In genomic region chr12:12676676-12677075, GRCm38 (mm10) we compare ENCODE assay signal across 9 mouse cellular contexts.
A peak's percentile ranks its signal among the peaks of the same experiment; 100 is the strongest.
DNase-seq lines count a peak whose midpoint lies in the region; ATAC-seq lines count a peak whose summit lies in the region.
"Had no signal": no experiment of that assay in that cellular context is flagged by ENCODE, and none has a peak within 500 bp of the region (broad histone marks: within the 10 kb centered on the region; RNA-seq: fewer than 3 reads in every experiment).

No protein-coding gene starts in this region.

- H3K4me1 ChIP-seq in neural tube, embryonic 13.5 days (replicated peaks) = peaks cover 44% of the 10 kb centered on the region
- peaks cover 20% of the 10 kb centered on the region for H3K4me1 ChIP-seq in forebrain, embryonic 11.5 days (replicated peaks; ENCODE audit: control insufficient read depth, insufficient read depth, low read length)

- no peak overlapping the region for H3K4me2 ChIP-seq in neural tube, embryonic 13.5 days
- H3K4me2 ChIP-seq in forebrain, embryonic 11.5 days (ENCODE audit: low read depth, low read length, severe bottlenecking) = no peak overlapping the region

- peak; percentile 37; the same call in 1 of the 2 replicates for ATAC-seq in neural tube, embryonic 13.5 days (ENCODE audit: low read depth)
- ATAC-seq in forebrain, embryonic 11.5 days (replicated peaks; ENCODE audit: low FRiP score) = no peak

- 51% methylated on average over 9 of the region's 9 CpGs for WGBS in neural tube, embryonic 13.5 days
- 20% methylated on average over 9 of the region's 9 CpGs for WGBS in forebrain, embryonic 11.5 days

- no peaks in the 10 kb centered on the region for H3K36me3 ChIP-seq in neural tube, embryonic 13.5 days
- H3K36me3 ChIP-seq in forebrain, embryonic 11.5 days (ENCODE audit: control insufficient read depth, insufficient read depth, low read length) = no peaks in the 10 kb centered on the region

- no peaks in the 10 kb centered on the region for H3K27me3 ChIP-seq in neural tube, embryonic 13.5 days
- no peaks in the 10 kb centered on the region for H3K27me3 ChIP-seq in forebrain, embryonic 11.5 days (ENCODE audit: control insufficient read depth, insufficient read depth, low read length)

- no peak overlapping the region for H3K9ac ChIP-seq in neural tube, embryonic 13.5 days
- H3K9ac ChIP-seq in forebrain, embryonic 11.5 days (ENCODE audit: low read length) = 0 out of 2 replicates have a peak overlapping the region, but pooled peaks have one; percentile 6

- DNase-seq in neural tube, embryonic 10.5 days (ENCODE audit: extremely low spot score, low spot score) = no peak
- no peak for DNase-seq in forebrain, embryonic 11.5 days (ENCODE audit: low spot score)
- DNase-seq in heart, postnatal 4 days = peak; percentile 72
- DNase-seq in lung, adult 18-20 months = peak; percentile 9 to 17
- peak; percentile 26 to 34 for DNase-seq in right cerebral cortex, adult 2 months (ENCODE audit: low spot score in 2 of 2)
- DNase-seq in c-Kit-positive CD71-positive TER-119-positive erythroid progenitor cells, embryonic 14.5 days (ENCODE audit: low spot score) = no peak
- DNase-seq in yolk sac, embryonic 10.5 days (ENCODE audit: low spot score) = no peak

- no peaks in the 10 kb centered on the region for H3K9me3 ChIP-seq in neural tube, embryonic 13.5 days
- H3K9me3 ChIP-seq in forebrain, embryonic 11.5 days (ENCODE audit: control insufficient read depth, low read length) = no peaks in the 10 kb centered on the region

- H3K4me3 ChIP-seq in neural tube, embryonic 13.5 days = no peak overlapping the region
- no peak overlapping the region for H3K4me3 ChIP-seq in forebrain, embryonic 11.5 days (ENCODE audit: low read depth, low read length)
- H3K4me3 ChIP-seq: erythroblast, embryonic 14.5 days had no signal

- H3K27ac ChIP-seq in neural tube, embryonic 13.5 days (replicated peaks) = 0 out of 2 replicates have a peak overlapping the region, but pooled peaks have one; percentile 19
- H3K27ac ChIP-seq in forebrain, embryonic 11.5 days (ENCODE audit: low read depth, low read length) = peak overlapping the region; percentile 31; the same call in 1 of the 2 replicates

Comparison
In these comparisons a context has a peak if more than half of its experiments do, and no peak if none do; other contexts are left out.
1. DNase-seq: peak in heart, postnatal 4 days (single experiment), lung, adult 18-20 months (2 of 2) and right cerebral cortex, adult 2 months (2 of 2); none in neural tube, embryonic 10.5 days (single experiment), forebrain, embryonic 11.5 days (single experiment), c-Kit-positive CD71-positive TER-119-positive erythroid progenitor cells, embryonic 14.5 days (single experiment) and yolk sac, embryonic 10.5 days (single experiment).